Mouse (Mus musculus) hindbrain, embryonic 11.5 days (tissue): ENCODE measurements around the gene Aen. TPM values are rescaled to one million over a fixed set of nuclear protein-coding genes. Genes with fewer than 3 reads are reported as not detected.

Source experiments
- ATAC-seq: fragments of 200-750 bp; cut with Nextera tagmentation; 2 replicates; pipeline ENCODE4 v1.8.0; 2017; ENCODE audit warnings: mild to moderate bottlenecking, moderate TSS enrichment, moderate library complexity; ENCODE audit not compliant: low FRiP score
- DNase-seq: peaks from one replicate; pipeline ENCODE4 v3.0.0-alpha.2; 2015; ENCODE audit warnings: low spot score
- H3K27ac ChIP-seq: fragments of 300-500 bp; sonication (generic); 2 replicates; pipeline ENCODE4 v1.5.1; 2014; ENCODE audit warnings: mild to moderate bottlenecking, low read depth, low read length
- H3K27me3 ChIP-seq: fragments of 300-500 bp; sonication (generic); 2 replicates; pipeline ENCODE4 v1.6.1; 2014; ENCODE audit warnings: mild to moderate bottlenecking, low read length, moderate library complexity, mixed read lengths; ENCODE audit not compliant: control insufficient read depth, insufficient read depth
- H3K36me3 ChIP-seq: fragments of 300-500 bp; sonication (generic); 2 replicates; pipeline ENCODE4 v1.6.1; 2014; ENCODE audit warnings: mild to moderate bottlenecking, low read length, moderate library complexity, mixed read lengths; ENCODE audit not compliant: control insufficient read depth, insufficient read depth
- H3K4me1 ChIP-seq: fragments of 300-500 bp; sonication (generic); replicated peaks from 2 replicates; pipeline ENCODE4 v1.6.1; 2014; ENCODE audit warnings: low read length, mixed read lengths; ENCODE audit not compliant: control insufficient read depth, insufficient read depth
- H3K4me2 ChIP-seq: fragments of 300-500 bp; sonication (generic); replicated peaks from 2 replicates; pipeline ENCODE4 v1.6.1; 2014; ENCODE audit warnings: mild to moderate bottlenecking, low read depth, low read length
- H3K4me3 ChIP-seq: fragments of 300-500 bp; sonication (generic); 2 replicates; pipeline ENCODE4 v1.5.1; 2014; ENCODE audit warnings: low read depth, low read length
- H3K9ac ChIP-seq: fragments of 300-500 bp; sonication (generic); 2 replicates; pipeline ENCODE4 v1.6.1; 2014; ENCODE audit warnings: low read depth, low read length
- H3K9me3 ChIP-seq: fragments of 300-500 bp; sonication (generic); 2 replicates; pipeline ENCODE4 v1.6.1; 2016; ENCODE audit warnings: low read length; ENCODE audit not compliant: control insufficient read depth
- WGBS: fragments of 180-500 bp; shearing (Covaris S2); extraction: QIAGEN DNeasy Blood & Tissue Kit; methylation state at CpG from one replicate; pipeline ENCODE4 v1.1.7; 2014; 5-methylcytosine and 5-hydroxymethylcytosine counted together
- polyA plus RNA-seq: library from polyadenylated mRNA; unstranded; fragments of >200 nt; fragmentation: Nextera tagmentation; extraction: Ambion mirVana; gene quantifications from 2 replicates; pipeline ENCODE4 v1.2.1, GENCODE M21; 2014

Gene Aen
- polyA plus RNA-seq, 1 experiment from 2014 or later = 37.4 TPM

GRCm38 (mm10) chr7:78927266-78927665, 31.6 kb downstream of the Aen start:
- ATAC-seq (no peak), DNase-seq (no peak)
- Histone ChIP-seq H3K27me3 (no peaks in the 10 kb centered on the region), H3K4me2 (no peak overlapping the region), H3K36me3 (no peaks in the 10 kb centered on the region), H3K9ac (no peak overlapping the region), H3K9me3 (no peaks in the 10 kb centered on the region), H3K4me1 (no peaks in the 10 kb centered on the region), H3K4me3 (no peak overlapping the region), H3K27ac (no peak overlapping the region)
- 83% methylated on average over 3 of the region's 3 CpGs for WGBS

DNA sequence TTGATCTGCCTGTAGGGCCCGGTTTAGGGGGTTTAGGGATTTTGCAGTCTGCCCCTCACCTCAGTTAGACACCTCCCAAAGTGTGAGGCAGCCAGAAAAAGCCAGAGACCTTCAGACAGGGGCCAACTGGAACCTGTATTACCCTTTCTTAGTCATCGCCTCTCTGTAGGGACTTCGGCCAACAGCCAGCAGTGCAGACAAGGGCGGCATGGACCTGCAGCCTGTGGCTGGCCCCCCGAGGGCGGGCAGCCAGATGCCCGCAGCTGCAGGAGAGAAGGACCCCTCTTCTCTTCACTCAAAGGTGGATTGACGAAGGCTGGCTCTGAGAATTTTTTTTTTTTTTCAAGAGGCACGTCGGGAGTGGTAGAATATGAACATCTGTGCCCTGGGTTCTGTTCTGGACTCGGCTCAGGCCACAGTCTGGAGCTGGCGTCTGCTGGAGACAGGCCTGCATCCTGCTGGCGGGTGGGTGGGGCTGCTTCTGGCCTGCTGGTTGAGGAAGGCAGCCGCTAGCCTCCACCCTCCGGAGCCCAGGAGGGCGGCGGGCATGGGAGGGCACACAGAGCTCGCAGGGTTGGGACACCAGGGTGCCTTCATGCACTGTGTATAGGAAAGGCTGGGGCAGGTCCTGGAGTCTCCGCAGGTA, 43.4 kb downstream of the Aen start:
- ATAC-seq = no peak
- Histone ChIP-seq H3K36me3 (no peaks in the 10 kb centered on the region), H3K9ac (no peak overlapping the region), H3K9me3 (no peaks in the 10 kb centered on the region), H3K27me3 (no peaks in the 10 kb centered on the region), H3K4me1 (no peaks in the 10 kb centered on the region), H3K4me3 (no peak overlapping the region), H3K27ac (no peak overlapping the region), H3K4me2 (no peak overlapping the region)
- WGBS = 61% methylated on average over 19 of the region's 19 CpGs
- DNase-seq = no peak

GRCm38 (mm10) chr7:78940971-78941370, 45.3 kb downstream of the Aen start:
- 93% methylated on average over 3 of the region's 3 CpGs for WGBS
- no peaks in the 10 kb centered on the region for H3K9me3 ChIP-seq
- no peaks in the 10 kb centered on the region for H3K27me3 ChIP-seq
- H3K4me3 ChIP-seq = no peak overlapping the region
- H3K4me1 ChIP-seq = no peaks in the 10 kb centered on the region
- ATAC-seq (no peak), DNase-seq (no peak)
- H3K36me3 ChIP-seq = no peaks in the 10 kb centered on the region
- H3K4me2 ChIP-seq = no peak overlapping the region
- no peak overlapping the region for H3K9ac ChIP-seq
- H3K27ac ChIP-seq = no peak overlapping the region

- H3K36me3 ChIP-seq = no peaks in the 10 kb centered on the region
- H3K9me3 ChIP-seq = no peaks in the 10 kb centered on the region
- H3K4me2 ChIP-seq = no peak overlapping the region
- H3K9ac ChIP-seq = no peak overlapping the region
- no peak for ATAC-seq
- H3K27ac ChIP-seq = no peak overlapping the region
- no peak overlapping the region for H3K4me3 ChIP-seq
- no peak for DNase-seq
- 92% methylated on average over 2 of the region's 2 CpGs for WGBS
- no peaks in the 10 kb centered on the region for H3K27me3 ChIP-seq
- H3K4me1 ChIP-seq = no peaks in the 10 kb centered on the region
Observed at GRCm38 (mm10) chr7:78942544-78942943, 46.9 kb downstream of the Aen start.

GRCm38 (mm10) chr7:78953886-78954572, 58.4 kb downstream of the Aen start:
- peak; percentile 11 for DNase-seq
- H3K4me2 ChIP-seq = no peak overlapping the region
- no peak for ATAC-seq

GRCm38 (mm10) chr7:78954619-78955018, 59.0 kb downstream of the Aen start:
- DNase-seq (no peak), ATAC-seq (no peak)
- H3K4me3 ChIP-seq = no peak overlapping the region

More at GRCm38 (mm10) chr7:78953886-78954572, 58.4 kb downstream of the Aen start:
- no peaks in the 10 kb centered on the region for H3K27me3 ChIP-seq
- H3K4me3 ChIP-seq = no peak overlapping the region
- H3K27ac ChIP-seq = no peak overlapping the region
- no peaks in the 10 kb centered on the region for H3K36me3 ChIP-seq
- no peaks in the 10 kb centered on the region for H3K4me1 ChIP-seq
- WGBS = 36% methylated on average over 11 of the region's 11 CpGs
- no peaks in the 10 kb centered on the region for H3K9me3 ChIP-seq
- H3K9ac ChIP-seq = no peak overlapping the region

GRCm38 (mm10) chr7:78955086-78955485, 59.4 kb downstream of the Aen start:
- H3K36me3 ChIP-seq = no peaks in the 10 kb centered on the region
- ATAC-seq (no peak), DNase-seq (no peak)
- H3K4me1 ChIP-seq = no peaks in the 10 kb centered on the region
- WGBS = 89% methylated on average over 6 of the region's 6 CpGs
- no peak overlapping the region for H3K4me2 ChIP-seq
- H3K9ac ChIP-seq = no peak overlapping the region
- H3K27ac ChIP-seq = no peak overlapping the region
- no peaks in the 10 kb centered on the region for H3K9me3 ChIP-seq
- no peaks in the 10 kb centered on the region for H3K27me3 ChIP-seq
- no peak overlapping the region for H3K4me3 ChIP-seq

More at GRCm38 (mm10) chr7:78954619-78955018, 59.0 kb downstream of the Aen start:
- Histone ChIP-seq H3K4me1 (no peaks in the 10 kb centered on the region), H3K27ac (no peak overlapping the region), H3K4me2 (no peak overlapping the region), H3K36me3 (no peaks in the 10 kb centered on the region), H3K9ac (no peak overlapping the region), H3K9me3 (no peaks in the 10 kb centered on the region), H3K27me3 (no peaks in the 10 kb centered on the region)
- WGBS = 84% methylated on average over 6 of the region's 6 CpGs

GRCm38 (mm10) chr7:78958499-78959073, 62.9 kb downstream of the Aen start:
- WGBS = 81% methylated on average over 6 of the region's 6 CpGs
- Histone ChIP-seq H3K27ac (no peak overlapping the region), H3K4me1 (no peaks in the 10 kb centered on the region), H3K4me2 (no peak overlapping the region), H3K9ac (no peak overlapping the region), H3K9me3 (no peaks in the 10 kb centered on the region), H3K36me3 (no peaks in the 10 kb centered on the region), H3K27me3 (no peaks in the 10 kb centered on the region), H3K4me3 (no peak overlapping the region)
- ATAC-seq (no peak), DNase-seq (no peak)
